Mouse (Mus musculus): ENCODE results near the gene Pnmt.

Pnmt gene

DNA sequence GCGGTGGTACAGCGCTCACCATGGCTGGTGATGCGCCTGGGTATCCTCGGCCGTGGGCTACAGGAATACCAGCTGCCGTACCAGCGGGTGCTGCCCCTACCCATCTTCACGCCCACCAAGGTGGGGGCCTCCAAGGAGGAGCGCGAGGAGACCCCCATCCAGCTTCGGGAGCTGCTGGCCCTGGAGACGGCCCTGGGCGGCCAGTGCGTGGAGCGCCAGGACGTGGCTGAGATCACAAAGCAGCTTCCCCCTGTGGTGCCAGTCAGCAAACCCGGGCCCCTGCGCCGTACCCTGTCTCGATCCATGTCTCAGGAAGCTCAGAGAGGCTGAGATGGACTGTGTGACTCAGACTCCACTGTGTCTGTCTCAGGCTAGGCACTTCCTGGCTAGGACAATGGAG lies 2.0 kb upstream of the Pnmt start:
- DNase-seq (ENCODE audit: low spot score) = no peak

GRCm38 (mm10) chr11:98384721-98385637 lies 1.3 kb upstream of the Pnmt start:
- DNase-seq (ENCODE audit: low spot score) = no peak

DNA sequence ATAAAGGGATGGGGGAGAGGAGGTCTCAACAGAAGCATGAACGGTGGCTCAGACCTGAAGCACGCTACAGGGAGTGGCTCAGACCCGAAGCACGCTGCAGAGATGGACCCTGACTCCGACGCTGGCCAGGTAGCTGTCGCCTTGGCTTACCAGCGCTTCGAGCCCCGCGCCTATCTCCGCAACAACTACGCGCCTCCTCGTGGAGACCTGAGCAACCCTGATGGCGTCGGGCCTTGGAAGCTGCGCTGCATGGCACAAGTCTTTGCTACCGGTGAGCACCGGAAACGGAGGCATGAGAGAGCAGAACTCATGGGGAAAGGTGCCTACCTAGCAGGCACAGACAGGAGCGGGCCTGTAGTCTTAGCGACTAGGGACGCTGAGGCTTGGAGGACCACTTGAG lies 346 bp downstream of the Pnmt start:
- DNase-seq (ENCODE audit: low spot score) = no peak

- no peak for DNase-seq (ENCODE audit: low spot score)
Observed at GRCm38 (mm10) chr11:98387056-98387577, 867 bp downstream of the Pnmt start.

- DNase-seq (ENCODE audit: low spot score) = no peak
Observed at GRCm38 (mm10) chr11:98388282-98388681, 2.0 kb downstream of the Pnmt start.

GRCm38 (mm10) chr11:98389221-98389780 lies 3.1 kb downstream of the Pnmt start:
- peak; percentile 22 for DNase-seq (ENCODE audit: low spot score)

DNA sequence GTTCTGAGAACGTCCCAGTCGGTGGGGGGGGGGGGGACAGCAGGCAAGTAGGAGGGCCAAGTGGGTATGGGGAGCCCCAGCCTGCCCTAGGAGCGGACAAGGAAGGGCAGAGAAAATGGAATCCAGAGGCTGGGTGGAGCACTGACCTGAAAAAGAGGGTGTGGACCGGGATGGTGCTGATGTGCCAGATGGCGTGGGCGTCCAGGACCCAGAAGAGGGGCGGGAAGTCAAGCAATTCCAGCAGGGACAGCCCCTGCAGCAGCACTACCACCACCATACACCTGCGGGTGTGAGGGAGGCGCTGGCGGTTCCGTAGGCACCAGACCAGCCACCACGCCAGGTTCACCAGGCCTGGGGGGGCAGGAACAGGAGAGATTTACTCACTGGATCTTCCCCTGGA lies 3.9 kb downstream of the Pnmt start:
- no peak for DNase-seq (ENCODE audit: low spot score)

- no peak for DNase-seq (ENCODE audit: low spot score)
Observed at GRCm38 (mm10) chr11:98392034-98392433, 5.8 kb downstream of the Pnmt start.

DNA sequence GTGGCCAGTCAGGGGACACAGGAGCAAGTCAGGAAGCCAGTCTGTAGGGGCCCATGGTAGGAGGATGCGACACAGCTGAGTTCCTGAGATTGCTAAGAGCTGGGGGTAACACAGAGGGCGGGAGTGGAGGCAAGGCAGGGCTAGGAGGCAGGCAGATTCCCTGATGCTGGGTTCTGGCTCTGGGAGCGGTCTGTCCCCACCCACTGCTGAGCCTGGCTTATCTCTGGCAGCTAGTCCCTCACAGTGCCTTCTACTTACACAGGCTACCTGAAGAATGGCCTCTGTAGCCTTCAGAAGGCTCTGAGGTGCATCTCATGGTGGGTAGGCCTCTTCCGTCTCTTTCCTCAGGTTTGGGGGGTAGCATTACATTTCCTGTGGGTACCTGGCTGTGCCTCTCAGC lies 6.4 kb downstream of the Pnmt start:
- DNase-seq (ENCODE audit: low spot score) = peak; percentile 45

- DNase-seq (ENCODE audit: low spot score) = peak; percentile 36
Observed at GRCm38 (mm10) chr11:98393317-98393716, 7.1 kb downstream of the Pnmt start.

- no peak for DNase-seq (ENCODE audit: low spot score)
Observed at GRCm38 (mm10) chr11:98394301-98394700, 8.1 kb downstream of the Pnmt start.

GRCm38 (mm10) chr11:98395041-98395440 lies 8.8 kb downstream of the Pnmt start:
- no peak for DNase-seq (ENCODE audit: low spot score)

DNA sequence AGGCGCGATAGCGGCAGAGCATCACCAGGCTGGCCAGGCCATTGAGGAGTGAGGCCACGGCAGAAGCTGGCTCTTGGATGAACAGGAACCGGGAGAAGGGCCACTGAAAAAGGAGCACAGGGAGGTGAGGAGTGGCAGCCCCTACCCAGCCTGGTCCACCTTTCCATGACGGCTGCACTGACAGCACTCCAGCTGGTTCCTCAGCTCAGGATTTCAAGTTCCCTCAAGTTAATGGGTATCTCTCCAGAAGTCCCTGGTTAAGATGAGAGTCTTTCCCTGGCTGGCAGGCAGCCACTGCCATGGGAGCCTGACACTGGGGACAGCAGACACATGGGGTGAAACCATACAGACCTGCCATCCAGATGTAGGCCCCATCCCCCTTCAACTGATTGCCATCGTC lies 11.7 kb downstream of the Pnmt start:
- DNase-seq (ENCODE audit: low spot score) = no peak

DNA sequence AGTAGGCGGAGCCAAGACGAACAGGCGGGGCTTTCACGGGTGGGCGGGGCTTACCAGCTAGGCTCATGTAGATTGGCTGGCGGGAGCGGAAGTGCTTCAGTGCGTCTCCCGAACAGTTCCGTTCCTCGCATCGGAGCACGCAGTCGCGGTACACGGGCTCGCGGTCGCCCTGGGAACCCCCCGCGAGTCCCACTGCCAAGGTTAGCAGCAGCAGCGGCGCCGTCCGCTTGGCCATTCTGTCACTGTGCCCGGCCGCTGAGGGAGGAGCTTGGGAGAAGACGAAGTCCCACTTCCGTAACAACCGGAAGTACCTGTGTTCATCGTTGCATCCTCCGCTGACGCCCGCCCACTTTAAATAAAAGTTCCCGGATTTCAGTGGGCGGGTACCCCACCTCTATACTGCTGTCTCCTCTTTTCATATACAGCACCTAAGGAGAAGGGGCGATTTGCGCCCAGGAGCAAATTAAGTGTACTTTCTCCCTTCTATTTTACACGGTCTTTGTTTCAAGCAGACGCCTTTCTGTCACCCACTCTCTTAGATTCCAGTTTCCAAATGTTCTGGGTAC lies 14.0 kb downstream of the Pnmt start, which contains the start of gene Pgap3:
Pgap3 (minus strand) TSS at position 330 of the 566 bp plus-strand sequence.
- DNase-seq (ENCODE audit: low spot score) = peak; percentile 86

DNA sequence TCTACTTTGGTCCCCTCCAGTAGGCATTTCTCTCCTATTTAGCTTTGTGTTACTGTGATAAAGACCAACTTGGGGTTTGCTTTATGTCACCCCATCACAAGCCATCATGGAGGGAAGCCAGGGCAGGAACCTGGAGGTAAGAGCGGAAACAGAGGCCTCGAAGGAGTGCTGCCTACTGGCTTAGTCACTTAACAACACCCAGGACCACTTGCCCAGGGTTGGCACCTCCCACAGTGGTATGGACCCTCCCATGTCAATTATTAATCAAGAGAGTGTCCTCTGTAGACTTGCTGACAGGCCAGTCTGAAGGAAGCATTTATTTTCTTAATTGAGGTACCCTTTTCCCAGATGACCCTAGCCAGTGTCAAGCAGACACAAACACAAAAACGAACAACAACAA lies 14.6 kb downstream of the Pnmt start:
- peak; percentile 16 for DNase-seq (ENCODE audit: low spot score)

- no peak for DNase-seq (ENCODE audit: low spot score)
Observed at GRCm38 (mm10) chr11:98406621-98407020, 20.4 kb downstream of the Pnmt start.

DNA sequence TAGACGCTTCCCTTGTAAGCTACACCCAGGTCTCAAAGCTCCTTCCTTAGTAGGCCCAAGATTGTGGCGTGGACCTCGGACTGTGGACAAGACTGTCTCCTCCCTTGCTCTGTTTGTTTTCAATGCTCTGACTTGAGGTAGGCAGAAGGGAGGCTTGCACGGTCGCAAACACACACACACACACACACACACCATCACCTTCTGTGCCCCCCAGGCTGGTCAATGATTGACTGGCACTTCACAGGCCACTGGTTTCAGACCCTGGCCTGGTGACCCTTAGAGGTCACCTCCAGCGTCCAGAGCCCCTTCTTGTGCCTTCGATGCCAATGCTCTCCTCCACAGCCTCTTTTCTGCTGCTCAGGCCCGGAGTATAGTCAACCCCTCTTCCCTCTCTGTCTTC lies 22.6 kb downstream of the Pnmt start:
- no peak for DNase-seq (ENCODE audit: low spot score)

DNA sequence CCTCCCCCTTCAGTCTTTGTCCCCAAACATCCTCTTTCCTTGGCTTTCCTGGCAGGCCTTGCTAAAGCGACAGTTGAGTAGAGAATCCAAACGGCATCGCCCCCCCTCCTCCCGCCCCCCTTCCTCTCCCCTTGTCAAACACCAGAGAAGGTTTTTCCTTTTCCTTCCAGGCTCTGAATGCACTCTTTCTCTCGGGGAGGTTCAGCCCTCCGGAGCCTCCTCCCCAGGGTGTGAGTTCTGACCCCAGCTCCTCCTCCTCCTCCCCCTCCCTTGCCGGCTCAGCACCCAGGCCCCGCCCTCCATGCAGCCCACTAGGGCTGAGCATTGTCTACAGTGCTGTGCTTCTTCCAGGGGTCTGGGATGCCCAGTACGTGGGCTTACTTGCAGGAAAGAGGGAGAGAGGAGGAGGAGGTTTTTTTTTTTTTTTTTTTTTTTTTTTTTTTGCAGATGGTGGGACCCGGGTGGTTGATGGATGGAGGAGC lies 23.1 kb downstream of the Pnmt start:
- DNase-seq (ENCODE audit: low spot score) = no peak

DNA sequence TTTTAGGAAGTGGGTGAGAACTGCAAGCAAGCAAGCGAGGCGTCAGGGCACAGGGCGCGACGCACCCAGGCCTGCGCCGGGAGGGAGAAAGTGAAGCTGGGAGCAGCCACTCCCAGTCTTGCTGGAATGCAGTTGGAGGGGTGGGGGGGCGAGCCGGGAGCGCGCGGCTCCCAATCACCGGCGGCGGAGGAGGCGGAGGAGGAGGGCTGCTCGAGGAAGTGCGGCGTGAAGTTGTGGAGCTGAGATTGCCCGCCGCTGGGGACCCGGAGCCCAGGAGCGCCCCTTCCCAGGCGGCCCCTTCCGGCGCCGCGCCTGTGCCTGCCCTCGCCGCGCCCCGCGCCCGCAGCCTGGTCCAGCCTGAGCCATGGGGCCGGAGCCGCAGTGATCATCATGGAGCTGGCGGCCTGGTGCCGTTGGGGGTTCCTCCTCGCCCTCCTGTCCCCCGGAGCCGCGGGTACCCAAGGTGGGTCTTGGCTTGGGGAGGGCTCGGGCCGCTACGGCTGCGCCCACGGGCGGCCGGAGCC lies 26.1 kb downstream of the Pnmt start, which contains the start of gene Erbb2:
Erbb2 (plus strand) TSS at position 198 of the 524 bp plus-strand sequence.
- DNase-seq (ENCODE audit: low spot score) = peak; percentile 16

DNA sequence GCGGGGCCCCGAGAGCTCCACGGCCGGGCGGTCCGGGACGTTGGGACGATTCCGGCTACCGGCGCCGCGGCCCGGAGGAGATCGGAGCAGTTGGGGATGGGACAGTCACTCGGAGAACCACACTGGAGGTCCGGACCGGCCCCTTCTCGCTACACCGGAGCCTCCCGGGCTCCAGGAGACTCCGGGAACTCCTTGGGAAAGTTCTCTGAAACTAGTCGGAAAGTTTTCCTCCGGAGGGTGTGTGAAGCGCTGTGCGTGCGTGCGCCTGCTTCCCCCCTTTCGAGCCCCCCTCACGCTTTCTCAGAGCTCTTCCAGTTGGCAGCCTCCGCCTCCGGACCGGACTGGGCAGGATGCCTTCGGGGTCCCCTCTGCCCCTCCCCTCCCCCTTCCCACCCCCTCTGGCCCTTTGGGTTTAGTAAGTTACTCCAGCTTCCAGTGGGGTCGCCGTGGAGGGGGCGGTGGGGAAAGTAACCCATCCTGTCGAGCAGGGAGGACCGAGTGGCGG lies 26.6 kb downstream of the Pnmt start:
- DNase-seq (ENCODE audit: low spot score) = no peak

GRCm38 (mm10) chr11:98413731-98414130 lies 27.5 kb downstream of the Pnmt start:
- no peak for DNase-seq (ENCODE audit: low spot score)

DNA sequence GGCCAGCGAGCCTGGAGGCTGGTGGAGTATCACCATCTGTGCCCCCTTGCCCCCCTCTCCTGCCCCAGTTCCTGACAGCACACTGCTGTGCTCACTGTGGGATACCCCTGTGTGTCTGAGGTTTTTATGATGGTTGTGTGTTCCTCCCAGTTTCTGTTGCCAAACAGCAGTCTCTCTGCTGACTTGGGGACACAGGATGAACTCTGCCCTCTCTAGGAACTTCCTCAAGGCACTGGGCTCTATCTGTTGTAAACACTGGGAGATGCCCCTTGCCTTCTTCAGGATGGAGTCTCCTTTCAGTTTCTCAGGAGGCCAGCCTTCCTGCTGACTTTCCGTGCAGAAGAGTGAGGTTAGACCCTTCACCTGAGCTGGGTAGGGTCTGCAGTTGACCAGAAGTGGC lies 27.9 kb downstream of the Pnmt start:
- no peak for DNase-seq (ENCODE audit: low spot score)

Measured in MN1 (cell line).